Mouse (Mus musculus): ENCODE measurements around the gene Prps1.

Gene Prps1

DNA sequence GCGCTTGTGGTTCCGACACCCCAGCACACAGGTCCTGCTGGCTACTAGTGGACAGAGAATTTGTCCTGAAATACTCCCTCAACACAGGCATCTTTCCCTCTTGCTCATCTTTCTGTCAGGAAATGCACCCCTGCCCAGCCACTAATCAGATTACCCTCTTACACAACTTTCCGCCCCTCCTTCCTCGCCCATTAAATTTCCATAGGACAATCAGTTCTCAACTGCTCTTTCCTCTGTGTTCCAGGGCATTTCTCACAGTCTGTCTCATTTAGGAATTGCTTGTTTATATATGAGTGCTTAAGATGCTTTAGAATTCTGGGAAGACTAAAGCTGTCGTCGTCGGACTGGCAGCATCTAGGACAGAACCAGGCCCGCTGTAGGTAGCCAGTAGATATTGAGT lies 61.9 kb downstream of the Prps1 start:
- ChIA-PET CTCF (no interaction called here), POLR2A (interaction anchor here in 1 of 4 experiments (2.2 kb wide), 1 partner anchor 14 kb away, joined by 7 read pairs; no protein-coding TSS in a partner anchor)

DNA sequence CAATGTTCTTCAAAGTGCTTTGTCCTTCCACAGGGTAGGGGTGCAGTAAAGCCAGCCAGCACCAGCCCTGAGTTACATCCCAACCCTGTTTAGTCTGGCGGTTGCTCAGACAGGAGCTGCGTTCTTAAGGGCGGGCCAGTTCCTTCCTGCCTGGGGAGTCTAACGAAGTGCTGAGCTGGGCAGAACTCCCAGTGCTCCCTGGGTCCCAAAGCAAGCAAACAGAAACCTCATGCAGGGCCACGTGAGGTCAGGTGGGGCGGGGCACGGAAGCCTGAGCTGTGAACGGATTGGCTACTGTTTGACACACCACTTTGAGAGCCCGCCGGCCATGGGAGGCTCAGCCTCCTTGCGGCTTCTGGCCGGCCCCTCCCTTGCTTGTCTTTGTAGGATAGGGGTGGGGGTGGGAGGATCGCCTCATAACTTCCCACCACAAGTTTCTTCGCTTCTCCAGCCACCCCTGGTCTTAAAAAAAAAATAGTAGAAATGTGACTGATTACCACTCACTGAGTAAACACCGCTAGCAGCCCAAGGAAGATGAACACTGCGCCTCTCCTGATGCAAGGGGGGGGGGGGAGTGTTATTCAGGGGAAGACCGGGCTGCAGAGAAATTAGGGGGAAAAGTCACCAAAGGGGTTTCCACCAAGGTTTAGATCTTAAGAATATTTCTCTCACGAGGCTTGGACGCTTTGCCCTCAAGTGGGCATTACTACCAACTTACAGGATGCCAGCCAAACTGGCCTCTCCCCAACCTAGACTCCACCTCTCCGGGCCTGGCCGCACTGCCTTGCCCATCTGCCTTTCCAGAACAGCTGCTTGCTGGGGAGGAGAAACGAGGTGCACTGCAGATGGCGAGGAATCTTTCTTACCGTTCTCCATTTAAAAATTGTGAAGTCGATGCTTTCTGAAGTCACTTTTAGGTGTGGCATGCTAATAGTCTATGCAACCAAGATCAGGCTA lies 64.0 kb downstream of the Prps1 start:
- CTCF ChIA-PET: interaction anchor here in 3 of 4 experiments (0.5 to 1.2 kb wide), 5 partner anchors 10 to 243 kb away, joined by 3 to 6 read pairs (median 4); no protein-coding TSS in a partner anchor
- POLR2A ChIA-PET: interaction anchor here in 3 of 4 experiments (0.7 to 2.2 kb wide), 8 partner anchors 10 to 458 kb away, joined by 3 to 8 read pairs (median 6); partner anchors contain the start of genes Nup62cl (in 1 of the 3) and Pih1h3b (in 1 of the 3)

DNA sequence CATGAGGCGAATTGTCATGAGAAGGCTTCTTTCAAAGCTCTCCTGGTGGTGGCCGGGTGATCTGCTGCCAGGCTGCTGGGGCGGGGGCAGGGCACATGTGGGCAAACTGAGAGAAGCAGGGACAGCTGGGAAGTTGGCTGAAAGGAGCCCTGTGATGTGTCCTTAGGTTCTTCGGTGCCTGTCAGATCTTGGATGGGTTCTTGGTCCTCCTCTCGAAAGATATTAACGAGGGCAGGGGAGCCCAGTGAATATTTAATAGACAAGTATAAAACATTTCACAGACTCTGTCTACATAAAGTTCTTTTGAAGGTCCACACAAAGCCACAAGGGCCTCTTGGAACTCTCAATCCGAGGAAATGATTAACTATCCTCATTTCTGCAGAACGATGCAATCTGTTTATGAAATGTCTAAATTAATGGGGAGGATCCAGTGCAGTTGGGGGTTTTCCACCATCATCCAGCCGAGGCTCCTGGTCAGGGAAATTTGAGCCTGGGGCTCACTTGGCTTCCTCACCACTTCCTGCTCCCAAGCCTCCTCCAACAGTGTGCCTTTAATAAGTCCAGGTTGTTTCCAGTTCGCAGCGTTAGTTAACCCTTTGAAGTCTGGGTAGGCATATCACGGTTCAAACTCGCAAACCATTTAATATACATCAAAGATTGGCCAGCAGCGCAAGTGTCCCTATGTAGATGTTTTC lies 65.8 kb downstream of the Prps1 start:
- CTCF ChIA-PET: no interaction called here
- POLR2A ChIA-PET: no interaction called here

GRCm38 (mm10) chrX:140524231-140524630 lies 67.8 kb downstream of the Prps1 start:
- CTCF ChIA-PET: no interaction called here
- POLR2A ChIA-PET: no interaction called here
